Mouse (Mus musculus): ENCODE results near the gene Trank1. TPM values are rescaled to one million over a fixed set of nuclear protein-coding genes. Genes with fewer than 3 reads are reported as not detected.

The Trank1 gene
- total RNA-seq, 2 experiments from 2014 or later, result 47.0 to 175 TPM

DNA sequence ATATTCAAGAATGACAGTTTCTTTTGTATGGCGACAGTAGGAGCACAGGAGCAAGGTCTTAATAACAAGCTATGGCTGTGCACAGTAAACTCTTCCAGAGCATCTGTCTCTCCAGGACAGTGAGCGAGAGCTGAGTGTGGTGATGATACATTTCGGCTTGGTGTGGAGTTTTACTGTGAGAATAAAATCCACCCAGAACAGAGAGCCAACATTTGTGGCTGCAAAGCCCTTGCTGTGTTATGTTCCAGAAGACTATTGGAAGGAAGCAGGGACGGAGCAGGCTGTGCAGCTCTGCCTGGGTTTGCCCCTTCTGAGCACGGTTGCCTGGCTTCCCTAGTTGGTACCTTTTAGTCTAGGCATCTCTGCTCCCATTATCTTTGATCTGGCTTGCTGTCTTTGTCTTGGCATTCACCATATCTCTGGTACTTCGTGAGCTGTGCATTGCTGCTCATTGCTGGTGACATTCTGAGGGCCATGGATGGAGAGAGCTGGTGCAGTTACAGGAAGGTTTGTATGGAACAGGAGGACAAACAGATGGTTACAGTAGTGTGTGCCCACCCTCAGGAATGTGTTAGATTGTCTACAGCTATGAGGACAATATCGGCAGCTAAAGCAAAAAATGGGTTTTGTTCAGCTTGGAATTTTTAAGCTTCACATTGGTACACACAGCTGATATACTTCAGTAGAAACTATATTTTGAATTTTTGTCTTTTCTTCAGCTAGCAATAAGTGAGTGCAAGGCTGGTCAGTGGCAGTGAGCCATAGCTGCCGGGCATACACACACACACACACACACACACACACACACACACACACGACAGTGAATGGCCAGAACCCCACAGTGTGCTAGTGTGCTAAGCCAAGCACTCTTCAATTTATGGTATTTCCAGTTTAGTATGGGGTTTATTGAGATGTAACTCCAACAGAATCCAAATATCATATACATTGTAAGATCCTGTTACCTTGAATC lies 69.8 kb downstream of the Trank1 start:
- no peak for DNase-seq

DNA sequence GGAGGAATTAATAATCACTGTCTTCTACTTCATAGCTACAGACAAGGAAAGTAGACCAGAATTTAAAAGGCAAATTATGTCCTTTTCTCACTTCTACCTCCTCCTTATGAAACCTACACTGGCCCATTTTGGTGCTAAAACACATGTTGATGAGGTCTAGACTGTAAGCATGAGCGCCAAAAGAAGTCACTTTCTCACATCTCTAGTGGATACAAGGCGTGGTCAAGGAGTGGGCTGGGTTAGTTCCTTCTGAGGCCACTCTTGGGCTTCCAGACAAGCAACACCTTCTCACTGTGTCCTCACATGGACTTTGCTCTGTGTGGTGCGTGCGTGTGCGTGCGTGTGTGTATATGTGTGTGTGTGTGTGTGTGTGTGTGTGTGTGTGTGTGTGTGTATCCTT lies 70.9 kb downstream of the Trank1 start:
- DNase-seq, result no peak

DNA sequence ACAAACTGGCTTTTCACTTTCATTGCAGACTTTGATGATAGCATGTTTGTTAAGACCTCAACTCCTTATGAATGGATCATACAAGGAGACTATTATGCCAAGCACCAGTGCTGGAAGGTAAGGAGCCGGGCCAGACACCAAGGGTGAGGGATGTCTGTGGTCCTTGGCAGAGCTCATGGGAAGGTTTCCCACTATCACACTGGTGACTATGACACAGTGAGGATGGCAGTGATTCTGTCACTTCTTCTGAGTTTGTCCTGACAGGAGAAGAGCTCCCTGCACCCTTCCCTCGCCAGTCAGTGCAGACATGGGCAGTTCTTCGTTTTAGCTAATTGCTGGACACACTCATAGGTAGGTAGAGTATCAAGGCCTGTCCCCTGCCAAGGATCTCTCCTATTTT lies 71.5 kb downstream of the Trank1 start:
- DNase-seq, result no peak

DNA sequence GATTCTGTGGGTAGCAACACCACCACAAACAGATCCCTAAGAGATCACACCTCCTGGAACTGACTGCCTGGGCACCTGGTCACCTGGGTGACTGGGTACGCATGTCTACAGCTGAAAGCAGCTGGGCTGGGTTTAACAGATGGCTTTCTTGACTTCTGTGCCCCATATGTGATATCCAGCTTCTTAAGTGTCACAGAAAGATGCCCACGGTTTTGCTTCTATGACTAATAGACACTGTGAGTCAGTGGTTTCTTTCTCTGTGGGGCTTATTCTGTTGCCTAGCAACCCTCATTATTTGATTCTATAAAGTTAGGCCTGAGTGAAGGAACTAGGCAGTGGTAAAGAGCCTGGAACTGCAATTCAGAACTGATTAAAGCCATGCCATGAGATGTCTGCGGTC lies 72.2 kb downstream of the Trank1 start:
- DNase-seq, result no peak

DNA sequence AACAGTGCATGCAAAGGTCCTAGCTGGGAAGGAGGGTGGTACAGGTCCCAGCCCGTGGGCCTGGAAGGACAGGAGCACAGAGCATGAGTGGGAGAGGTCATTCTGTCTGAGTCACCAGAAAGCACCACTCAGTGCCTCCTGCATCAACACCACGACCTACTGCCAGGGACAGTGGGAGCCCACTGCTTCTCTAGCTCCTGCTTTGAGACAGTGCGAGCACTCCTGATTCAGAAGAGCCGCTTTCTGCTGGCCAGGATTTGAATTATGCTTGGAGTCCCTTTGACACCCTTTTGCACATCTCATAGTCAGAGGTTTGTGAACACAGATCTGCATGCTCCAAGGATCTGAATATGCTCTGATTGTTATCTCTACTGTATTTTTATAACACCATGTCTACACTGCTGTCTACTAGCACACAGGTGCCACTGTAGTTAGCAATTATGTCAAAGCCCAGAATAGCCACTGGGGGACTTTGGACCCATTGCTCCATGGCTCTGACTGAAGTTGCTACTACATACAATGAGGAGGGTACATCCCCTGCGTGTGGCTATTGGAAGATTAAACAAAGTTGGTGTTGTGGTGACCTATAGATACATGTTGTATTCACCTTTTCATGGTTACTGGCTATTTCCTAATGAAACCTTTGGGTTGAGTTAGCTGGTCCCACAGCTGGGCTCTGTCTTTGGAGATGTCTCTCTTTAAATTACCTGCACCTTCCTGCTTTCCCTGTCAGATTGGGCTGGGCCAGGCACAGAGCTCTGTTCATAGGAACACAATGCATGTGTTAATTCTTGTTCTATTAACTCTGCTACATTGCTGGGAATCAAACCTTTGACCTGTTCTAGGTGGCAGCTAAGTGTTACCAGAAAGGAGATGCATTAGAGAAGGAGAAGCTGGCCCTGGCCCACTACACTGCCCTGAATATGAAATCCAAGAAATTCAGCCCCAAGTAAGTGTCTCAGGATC lies 74.3 kb downstream of the Trank1 start:
- no peak for DNase-seq

DNA sequence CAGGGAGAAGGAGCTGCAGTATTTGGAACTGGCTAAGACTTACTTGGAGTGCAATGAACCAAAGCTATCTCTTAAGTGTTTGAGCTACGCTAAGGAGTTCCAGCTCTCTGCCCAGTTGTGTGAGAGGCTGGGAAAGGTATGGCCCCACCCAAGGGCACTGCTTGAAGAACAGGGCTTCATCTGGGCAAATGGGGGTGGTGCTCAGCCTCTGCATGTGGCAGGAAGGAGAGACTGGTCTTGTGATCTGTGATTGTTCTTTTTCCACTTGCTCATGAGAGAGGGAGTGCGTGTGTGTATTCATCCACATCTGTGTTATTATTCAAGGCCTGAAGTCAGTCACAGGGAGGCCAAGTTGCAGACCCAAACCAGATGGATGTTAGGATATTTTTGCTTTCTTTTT lies 75.0 kb downstream of the Trank1 start:
- no peak for DNase-seq

DNA sequence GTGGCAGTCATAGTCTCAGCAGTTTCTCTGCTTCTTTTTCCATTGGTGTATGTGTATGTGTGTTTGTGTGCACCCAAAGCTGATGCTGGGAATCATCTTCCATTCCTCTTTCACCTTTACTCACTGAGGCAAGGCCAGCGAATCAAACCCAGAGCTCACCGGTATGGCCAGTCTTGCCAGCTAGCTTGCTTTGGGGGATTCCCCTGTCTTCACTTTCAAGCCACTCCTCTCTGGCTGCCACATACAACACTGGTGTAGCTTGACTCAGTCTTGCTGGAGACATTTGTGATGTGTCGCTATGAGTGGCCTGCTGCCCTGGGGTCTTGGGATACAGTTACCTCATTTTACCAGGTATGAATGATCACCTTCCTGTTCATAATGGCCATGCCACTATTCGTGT lies 76.0 kb downstream of the Trank1 start:
- no peak for DNase-seq

DNA sequence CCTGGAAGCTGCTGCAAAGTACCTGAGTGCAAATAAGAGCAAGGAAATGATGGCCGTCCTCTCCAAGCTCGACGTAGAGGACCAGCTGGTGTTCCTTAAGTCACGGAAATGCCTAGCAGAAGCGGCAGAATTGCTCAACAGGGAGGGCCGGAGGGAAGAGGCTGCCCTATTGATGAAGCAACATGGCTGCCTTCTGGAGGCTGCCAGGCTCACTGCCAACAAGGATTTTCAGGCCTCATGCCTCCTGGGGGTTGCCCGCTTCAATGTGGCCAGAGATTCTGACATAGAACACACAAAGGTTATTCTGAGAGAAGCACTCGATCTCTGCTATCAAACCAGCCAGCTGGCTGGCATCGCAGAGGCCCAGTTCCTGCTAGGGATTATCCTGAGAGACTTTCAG lies 78.5 kb downstream of the Trank1 start:
- DNase-seq, result peak in 1 of 2 experiments; percentile 56

DNA sequence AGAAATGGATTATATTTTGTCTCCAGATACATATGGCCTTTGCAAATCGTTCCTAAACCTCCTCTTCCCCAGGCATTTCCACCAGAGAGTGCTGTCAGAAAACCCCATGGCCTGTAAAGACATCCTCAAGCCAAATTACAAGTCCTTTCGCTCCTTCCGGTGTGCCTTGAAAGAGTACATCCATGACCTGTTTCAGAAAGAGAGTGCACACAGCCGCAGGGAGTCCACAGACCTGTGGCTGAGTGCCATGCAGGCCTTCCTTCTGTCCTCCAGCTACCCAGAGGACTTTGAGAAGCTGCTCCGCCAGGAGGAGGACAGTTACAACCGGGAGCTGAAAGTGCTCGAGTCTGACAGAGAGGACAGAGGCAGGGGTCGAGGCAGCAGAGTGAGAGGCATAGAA lies 79.5 kb downstream of the Trank1 start:
- DNase-seq, result no peak

DNA sequence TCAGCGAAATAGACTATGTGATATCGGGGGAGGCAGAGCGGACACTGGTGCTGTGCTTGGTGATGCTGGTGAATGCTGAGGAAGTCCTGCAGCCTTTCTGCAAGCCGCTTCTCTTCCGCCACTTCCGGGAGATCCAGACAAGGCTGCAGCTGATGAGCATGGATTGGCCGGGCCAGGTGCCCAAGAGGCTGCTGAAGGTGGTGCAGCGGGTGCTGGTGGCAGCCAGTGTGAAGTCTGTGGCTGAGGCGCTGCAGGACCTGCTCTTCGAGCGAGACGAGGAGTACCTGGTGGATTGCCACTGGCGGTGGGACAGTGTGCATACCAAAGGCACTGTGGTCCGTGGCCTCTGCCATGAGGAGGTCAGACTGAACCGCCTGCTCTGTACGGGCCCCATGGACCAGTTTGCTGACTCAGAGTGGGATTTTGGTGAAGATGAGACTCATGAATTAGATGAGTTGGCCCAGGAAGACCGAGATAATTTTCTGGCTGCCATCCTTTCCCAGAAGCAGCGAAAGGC lies 80.4 kb downstream of the Trank1 start:
- no peak for DNase-seq

DNA sequence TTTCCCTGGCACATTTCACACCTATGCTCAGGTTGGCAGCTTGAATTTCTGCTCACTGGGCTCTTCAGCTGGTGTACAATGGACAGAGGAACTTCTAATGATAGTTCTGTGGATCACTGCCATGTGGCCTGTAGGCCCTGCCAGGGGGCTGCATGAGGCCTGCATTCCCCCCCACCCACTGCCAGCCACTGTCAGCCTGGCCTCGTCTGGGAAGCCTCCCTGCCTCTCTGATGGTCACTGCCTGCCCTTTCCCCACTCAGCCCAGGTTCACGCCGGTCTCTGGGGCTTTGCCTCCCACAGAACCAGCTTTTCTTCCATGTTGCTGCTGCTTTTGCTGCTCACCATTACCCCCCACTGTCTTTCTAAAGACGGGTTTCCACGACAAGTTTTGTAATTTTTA lies 83.7 kb downstream of the Trank1 start:
- DNase-seq, result no peak

DNA sequence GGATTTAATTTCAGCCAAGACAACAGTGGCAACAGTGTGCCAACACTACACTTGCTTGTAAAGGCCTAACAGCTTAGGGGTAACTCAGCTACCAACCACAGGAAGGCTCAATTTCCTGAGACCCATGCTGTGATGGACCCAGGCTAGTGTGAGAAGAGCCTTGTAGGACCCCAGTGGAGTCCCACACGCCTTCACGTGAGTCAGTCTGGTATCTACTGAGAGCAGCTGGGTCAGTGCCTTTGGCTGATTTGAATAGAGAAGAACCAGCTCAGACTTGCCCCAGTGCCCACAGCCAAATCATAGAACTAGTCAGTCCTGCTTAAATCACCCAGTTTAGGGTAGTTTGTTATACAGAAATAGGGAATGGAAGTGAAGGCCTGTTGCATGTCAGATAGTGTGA lies 86.5 kb downstream of the Trank1 start:
- DNase-seq, result no peak

DNA sequence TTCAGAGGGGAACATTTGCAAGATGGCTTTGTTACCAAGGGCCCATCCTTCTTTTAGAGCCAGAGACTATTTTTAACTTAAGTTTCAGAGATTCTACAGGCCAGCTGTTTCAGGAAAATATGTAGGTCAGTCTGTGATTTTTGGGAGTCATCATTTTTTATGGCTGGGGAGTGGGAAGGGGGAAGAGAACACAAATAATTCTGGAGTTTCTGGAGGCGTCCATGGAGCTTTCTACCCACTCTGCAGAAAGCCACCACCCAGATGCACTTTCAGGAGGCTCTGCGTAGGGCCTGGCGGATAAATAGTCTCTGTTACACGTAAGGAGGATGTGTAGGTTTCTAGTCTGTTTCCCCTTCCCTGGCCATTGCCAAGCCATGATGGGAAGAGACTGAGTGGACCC lies 88.5 kb downstream of the Trank1 start:
- DNase-seq, result no peak

DNA sequence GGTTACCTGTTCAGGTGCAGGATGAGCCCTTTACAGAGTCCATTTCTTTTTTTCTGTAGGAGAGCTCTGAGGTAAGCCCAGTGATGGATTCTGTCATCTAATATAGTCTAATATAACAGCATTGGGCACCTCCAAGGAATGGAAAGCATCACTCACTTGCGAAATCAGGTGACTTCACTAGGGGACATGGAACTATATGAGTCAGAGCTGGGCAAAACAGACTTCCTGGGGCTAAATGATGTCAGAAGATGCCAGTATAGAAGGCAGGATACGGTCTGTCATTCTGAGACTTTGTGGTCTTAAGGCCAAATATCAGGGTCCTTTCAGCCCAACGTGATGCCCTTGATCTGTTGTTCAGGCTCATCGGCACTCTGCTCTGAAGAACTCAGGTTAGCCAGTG lies 91.6 kb downstream of the Trank1 start:
- no peak for DNase-seq

DNA sequence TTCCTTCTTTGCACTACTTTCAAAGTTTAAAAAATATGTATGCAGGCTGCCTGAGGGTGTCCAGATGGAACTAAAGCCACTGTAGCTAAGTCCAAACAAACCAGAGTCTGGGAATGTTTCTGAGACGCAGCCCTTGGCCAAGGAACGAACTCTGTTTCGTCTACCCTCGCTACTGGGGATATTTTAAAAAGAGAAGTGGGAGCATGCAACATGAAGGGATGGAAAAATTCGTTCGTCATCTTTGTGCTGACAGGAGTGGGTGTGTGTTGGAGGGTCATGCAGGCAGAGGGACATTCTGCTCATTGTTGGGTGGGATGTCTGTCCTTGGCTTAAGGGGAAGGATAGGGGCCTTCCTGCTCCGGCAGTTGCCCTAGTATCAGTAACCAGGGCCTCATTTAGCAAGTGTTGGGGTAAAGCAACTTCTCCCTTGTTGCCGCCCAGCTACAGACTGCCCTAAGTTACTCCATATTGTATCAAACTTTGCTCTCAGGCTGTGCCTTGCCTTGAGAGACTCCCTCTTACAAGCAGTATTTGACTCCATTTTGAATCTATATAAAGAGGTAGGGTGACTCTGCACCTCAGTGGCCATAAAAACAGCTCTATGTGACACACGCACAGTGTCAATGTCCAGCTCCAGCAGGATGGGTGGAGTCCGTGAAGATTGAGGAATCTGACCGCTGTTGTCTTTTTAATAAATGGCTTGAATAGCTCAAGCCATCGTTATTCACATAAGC lies 93.0 kb downstream of the Trank1 start:
- DNase-seq, result no peak

DNA sequence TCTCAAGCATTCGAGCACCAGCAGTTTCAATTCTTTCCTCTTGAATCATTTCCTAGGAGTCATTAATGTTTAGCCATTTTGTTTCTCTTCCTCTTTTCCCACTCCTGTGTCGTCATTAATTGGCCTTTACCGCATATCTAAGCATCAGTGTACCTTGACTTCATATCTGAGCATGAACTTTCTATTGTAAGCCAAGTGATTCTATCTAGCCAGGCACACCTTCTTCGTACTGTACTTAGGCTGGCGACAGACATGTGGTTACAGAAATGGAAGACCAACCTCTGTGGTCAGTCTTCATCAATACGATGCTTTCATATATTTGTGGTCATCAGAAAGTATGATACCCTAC lies 93.5 kb downstream of the Trank1 start:
- no peak for DNase-seq

DNA sequence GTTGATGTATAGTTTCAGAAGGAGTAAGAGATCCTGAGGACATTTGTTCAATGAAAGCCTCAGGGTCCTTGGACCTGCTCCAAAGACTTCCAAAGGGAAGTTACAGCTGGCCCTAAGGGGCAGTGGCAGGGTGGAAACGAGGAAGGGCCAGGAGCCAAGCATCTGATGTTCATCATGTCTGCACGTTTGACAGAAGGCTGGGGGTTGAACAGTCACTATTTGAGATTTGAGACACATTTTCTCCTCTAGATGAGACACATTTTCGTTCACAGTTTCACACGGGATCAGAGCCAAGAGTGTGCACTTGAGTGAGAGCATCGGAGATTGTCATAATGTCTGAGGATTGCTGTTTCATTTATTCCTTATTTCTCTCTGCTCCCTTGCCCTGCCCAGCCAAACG lies 96.5 kb downstream of the Trank1 start:
- no peak for DNase-seq

DNA sequence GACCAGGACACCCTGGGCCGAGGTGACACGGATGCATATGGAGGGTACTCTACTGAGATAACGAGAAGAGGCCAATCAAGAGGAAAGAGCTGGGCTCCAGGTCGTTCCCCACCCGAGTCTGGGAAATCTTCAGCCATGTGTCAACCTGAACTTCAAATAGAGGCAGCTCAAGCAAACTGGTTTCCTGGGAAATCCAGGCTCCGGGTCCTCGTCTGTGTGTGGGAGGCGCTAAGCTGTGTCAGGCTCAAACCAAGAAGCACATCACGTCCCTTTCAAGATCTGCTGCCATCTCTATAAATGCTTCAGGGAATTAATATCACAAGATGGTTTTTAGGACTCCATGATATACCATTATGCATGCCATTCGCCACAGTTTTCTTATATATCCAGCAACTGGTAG lies 96.9 kb downstream of the Trank1 start:
- no peak for DNase-seq

DNA sequence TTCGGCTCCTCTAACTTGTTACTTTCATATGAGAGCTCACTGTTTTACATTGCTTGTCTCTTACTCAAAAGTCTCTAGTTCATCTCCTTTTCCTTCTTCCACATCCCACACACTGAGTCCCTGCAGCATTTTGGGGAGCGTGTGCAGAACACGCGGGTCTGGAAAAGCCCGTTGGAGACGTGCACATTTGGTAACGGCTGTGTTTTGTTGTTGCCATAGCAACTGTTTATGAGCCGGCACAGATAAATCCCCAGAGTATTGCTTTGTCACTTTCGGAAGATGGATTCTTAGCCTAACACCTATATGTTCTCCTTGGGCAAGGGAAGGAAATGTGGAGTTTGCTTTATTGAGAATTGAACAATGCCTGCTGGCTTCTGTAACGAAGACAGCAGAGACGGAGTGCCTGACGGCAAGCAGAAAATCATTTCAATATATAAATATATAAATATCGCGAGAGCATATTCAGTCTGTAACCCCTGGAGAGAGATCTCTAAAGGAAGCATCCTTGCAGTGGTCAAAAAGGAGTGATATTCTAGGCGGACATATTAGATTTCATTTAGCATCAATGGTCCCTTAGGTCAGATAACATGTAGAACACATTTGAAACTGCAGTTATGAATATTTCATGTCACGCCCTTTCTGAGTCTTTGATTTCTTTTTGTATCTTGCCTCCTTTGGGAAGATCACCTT lies 101.1 kb downstream of the Trank1 start:
- no peak for DNase-seq

DNA sequence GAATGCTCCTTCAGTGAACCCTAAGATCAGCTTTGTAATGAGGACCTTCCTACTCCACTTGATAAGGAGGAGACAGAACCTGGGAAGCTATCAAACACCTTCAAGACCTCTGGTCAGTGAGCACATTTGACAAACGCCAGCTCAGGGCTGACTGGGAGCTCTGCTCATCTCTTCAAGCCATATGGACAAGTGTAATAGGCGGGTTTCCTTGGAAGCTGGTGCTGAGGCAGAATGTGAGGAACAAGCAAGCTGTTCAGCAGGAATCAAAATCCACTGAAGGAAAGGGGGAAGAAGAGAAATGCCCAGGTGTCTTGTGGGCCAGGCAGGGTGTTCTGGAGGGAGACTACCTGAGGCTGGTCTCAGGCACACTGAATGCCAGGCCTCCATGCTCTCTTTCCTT lies 110.3 kb downstream of the Trank1 start:
- no peak for DNase-seq

DNA sequence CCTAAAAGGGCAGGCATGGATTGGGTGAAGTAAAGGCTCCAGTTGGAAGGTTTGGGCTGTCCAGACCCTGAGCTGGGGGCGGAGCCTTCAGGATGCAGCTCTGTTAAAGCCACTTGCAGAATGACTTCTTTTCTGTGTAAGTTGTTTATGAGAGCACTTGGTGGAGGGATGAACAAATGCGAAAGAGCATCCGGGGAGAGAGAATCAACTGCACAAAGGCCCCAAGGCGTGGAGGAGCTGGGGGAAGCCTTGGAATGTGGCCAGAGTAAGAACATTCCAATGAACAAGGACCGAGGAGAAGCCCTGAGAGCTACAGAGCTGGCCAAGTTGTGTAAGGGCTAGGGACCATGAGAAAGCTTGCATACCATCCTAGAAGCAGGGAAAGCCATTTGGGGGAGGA lies 111.0 kb downstream of the Trank1 start:
- no peak for DNase-seq

DNA sequence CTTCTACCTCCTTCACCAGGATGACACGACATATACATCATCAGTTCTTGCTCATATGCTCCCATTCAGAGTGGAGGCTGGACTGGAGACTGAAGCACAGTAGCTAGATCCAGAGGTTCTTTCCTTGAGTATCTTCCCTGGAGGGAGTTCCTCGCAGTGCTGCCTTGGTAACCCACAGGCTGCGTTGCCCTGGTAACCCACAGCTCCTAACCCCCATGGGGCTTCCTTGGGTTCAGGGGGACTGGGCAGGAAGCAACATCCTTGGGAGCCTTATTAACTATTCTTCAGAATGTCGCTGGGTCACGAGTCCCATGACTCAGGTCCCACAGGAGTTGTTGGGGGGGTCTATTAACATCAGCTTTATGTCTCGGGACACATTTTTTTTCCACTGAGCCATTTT lies 113.6 kb downstream of the Trank1 start:
- DNase-seq, result no peak

Data from adrenal gland, postnatal 36 days (tissue).